Mouse (Mus musculus): ENCODE measurements around the gene Map1b. TPM values are rescaled to one million over a fixed set of nuclear protein-coding genes. Genes with fewer than 3 reads are reported as not detected.

Map1b gene
- total and polyA plus RNA-seq, 2 experiments from 2014 or later = 781 to 2,082 TPM

GRCm38 (mm10) chr13:99386341-99386740 is 130.0 kb downstream of the Map1b start:
- Histone ChIP-seq H3K4me3 (ENCODE audit: low read depth, low read length) (no peak overlapping the region), H3K4me1 (ENCODE audit: insufficient read depth) (no peaks in the 10 kb centered on the region), H3K36me3 (ENCODE audit: insufficient read depth) (peaks cover 1% of the 10 kb centered on the region; the same call in 1 of the 2 replicates), H3K9me3 (ENCODE audit: low read length) (no peaks in the 10 kb centered on the region), H3K9ac (no peak overlapping the region), H3K27me3 (ENCODE audit: insufficient read depth, low read length) (no peaks in the 10 kb centered on the region), H3K27ac (ENCODE audit: low read depth, low read length) (no peak overlapping the region), H3K4me2 (ENCODE audit: low read depth) (no peak overlapping the region)
- no peak for ATAC-seq
- WGBS = 77% methylated on average over 7 of the region's 7 CpGs
- no peak for TF ChIP-seq CTCF (IDR thresholded peaks at IDR 0.05; ENCODE audit: low read depth)
- DNase-seq = no peak

- WGBS = 76% methylated on average over 6 of the region's 6 CpGs
- Histone ChIP-seq H3K36me3 (ENCODE audit: insufficient read depth) (peaks cover 2% of the 10 kb centered on the region; the same call in 1 of the 2 replicates), H3K27ac (ENCODE audit: low read depth, low read length) (no peak overlapping the region), H3K27me3 (ENCODE audit: insufficient read depth, low read length) (no peaks in the 10 kb centered on the region), H3K4me1 (ENCODE audit: insufficient read depth) (no peaks in the 10 kb centered on the region), H3K4me2 (ENCODE audit: low read depth) (no peak overlapping the region), H3K4me3 (ENCODE audit: low read depth, low read length) (no peak overlapping the region), H3K9me3 (ENCODE audit: low read length) (no peaks in the 10 kb centered on the region), H3K9ac (no peak overlapping the region)
- DNase-seq = no peak
- no peak; the same call in 1 of the 2 replicates for ATAC-seq
- no peak for TF ChIP-seq CTCF (IDR thresholded peaks at IDR 0.05; ENCODE audit: low read depth)
These were observed 130.4 kb downstream of the Map1b start for GRCm38 (mm10) chr13:99385911-99386310.

- no peak for DNase-seq
- no peak overlapping the region for H3K4me2 ChIP-seq (ENCODE audit: low read depth)
- no peaks in the 10 kb centered on the region for H3K4me1 ChIP-seq (ENCODE audit: insufficient read depth)
- no peaks in the 10 kb centered on the region for H3K9me3 ChIP-seq (ENCODE audit: low read length)
- no peak for TF ChIP-seq CTCF (IDR thresholded peaks at IDR 0.05; ENCODE audit: low read depth)
- no peak overlapping the region for H3K4me3 ChIP-seq (ENCODE audit: low read depth, low read length)
- 44% methylated on average over 7 of the region's 7 CpGs for whole genome bisulfite sequencing
- no peak for ATAC-seq
- no peaks in the 10 kb centered on the region for H3K27me3 ChIP-seq (ENCODE audit: insufficient read depth, low read length)
- H3K27ac ChIP-seq (ENCODE audit: low read depth, low read length) = no peak overlapping the region
- H3K9ac ChIP-seq = no peak overlapping the region
- H3K36me3 ChIP-seq (ENCODE audit: insufficient read depth) = peaks cover 2% of the 10 kb centered on the region; the same call in 1 of the 2 replicates
These were observed 131.7 kb downstream of the Map1b start for GRCm38 (mm10) chr13:99384555-99385203.

DNA sequence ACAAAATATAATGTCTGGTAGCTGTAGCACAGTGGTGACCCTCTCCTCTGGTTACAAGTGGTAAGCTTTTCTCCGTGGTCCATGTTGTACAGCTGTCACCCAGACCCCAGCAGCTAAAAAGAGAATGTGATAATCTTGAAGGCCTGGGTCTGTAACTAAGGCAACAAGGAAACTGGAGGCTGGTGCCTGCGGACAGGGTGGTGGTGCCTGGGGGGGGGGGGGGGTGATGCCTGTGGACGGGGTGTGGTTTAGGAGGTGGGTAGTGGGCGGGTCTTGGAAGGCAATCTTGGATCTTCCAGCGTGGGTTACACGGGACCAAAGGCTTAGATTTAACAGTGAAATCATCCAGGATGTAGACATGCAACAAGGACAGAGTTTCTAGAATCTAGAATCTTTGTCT is 134.0 kb downstream of the Map1b start:
- Histone ChIP-seq H3K27ac (ENCODE audit: low read depth, low read length) (no peak overlapping the region), H3K4me3 (ENCODE audit: low read depth, low read length) (no peak overlapping the region), H3K27me3 (ENCODE audit: insufficient read depth, low read length) (no peaks in the 10 kb centered on the region), H3K9ac (no peak overlapping the region), H3K36me3 (ENCODE audit: insufficient read depth) (peaks cover 2% of the 10 kb centered on the region; the same call in 1 of the 2 replicates), H3K9me3 (ENCODE audit: low read length) (no peaks in the 10 kb centered on the region), H3K4me1 (ENCODE audit: insufficient read depth) (no peaks in the 10 kb centered on the region), H3K4me2 (ENCODE audit: low read depth) (no peak overlapping the region)
- DNase-seq = no peak
- 46% methylated on average over 6 of the region's 6 CpGs for WGBS
- TF ChIP-seq CTCF (IDR thresholded peaks at IDR 0.05; ENCODE audit: low read depth) = no peak
- ATAC-seq = no peak

- 0 out of 2 replicates have a peak, but pooled peaks cover 2% of the 10 kb centered on the region for H3K36me3 ChIP-seq (ENCODE audit: insufficient read depth)
- WGBS = 86% methylated on average over 1 of the region's 1 CpGs
- H3K9me3 ChIP-seq (ENCODE audit: low read length) = no peaks in the 10 kb centered on the region
- no peaks in the 10 kb centered on the region for H3K4me1 ChIP-seq (ENCODE audit: insufficient read depth)
- ATAC-seq (no peak), DNase-seq (no peak)
- no peak overlapping the region for H3K9ac ChIP-seq
- no peak overlapping the region for H3K4me2 ChIP-seq (ENCODE audit: low read depth)
- H3K4me3 ChIP-seq (ENCODE audit: low read depth, low read length) = no peak overlapping the region
- TF ChIP-seq CTCF (IDR thresholded peaks at IDR 0.05; ENCODE audit: low read depth) = no peak
- H3K27me3 ChIP-seq (ENCODE audit: insufficient read depth, low read length) = no peaks in the 10 kb centered on the region
- no peak overlapping the region for H3K27ac ChIP-seq (ENCODE audit: low read depth, low read length)
These were observed 138.1 kb downstream of the Map1b start for GRCm38 (mm10) chr13:99378223-99378622.

GRCm38 (mm10) chr13:99377055-99377454 is 139.3 kb downstream of the Map1b start:
- no peak overlapping the region for H3K4me3 ChIP-seq (ENCODE audit: low read depth, low read length)
- no peak for TF ChIP-seq CTCF (IDR thresholded peaks at IDR 0.05; ENCODE audit: low read depth)
- ATAC-seq = no peak

GRCm38 (mm10) chr13:99375550-99375949 is 140.8 kb downstream of the Map1b start:
- Histone ChIP-seq H3K27ac (ENCODE audit: low read depth, low read length) (no peak overlapping the region), H3K4me2 (ENCODE audit: low read depth) (no peak overlapping the region), H3K4me3 (ENCODE audit: low read depth, low read length) (no peak overlapping the region), H3K9ac (no peak overlapping the region), H3K9me3 (ENCODE audit: low read length) (no peaks in the 10 kb centered on the region), H3K4me1 (ENCODE audit: insufficient read depth) (no peaks in the 10 kb centered on the region), H3K36me3 (ENCODE audit: insufficient read depth) (no peaks in the 10 kb centered on the region), H3K27me3 (ENCODE audit: insufficient read depth, low read length) (no peaks in the 10 kb centered on the region)
- 34% methylated on average over 6 of the region's 6 CpGs for WGBS
- TF ChIP-seq CTCF (IDR thresholded peaks at IDR 0.05; ENCODE audit: low read depth) = peak; percentile 92
- ATAC-seq = peak; percentile 82
- peak; percentile 89 for DNase-seq

More at GRCm38 (mm10) chr13:99377055-99377454, 139.3 kb downstream of the Map1b start:
- Histone ChIP-seq H3K27ac (ENCODE audit: low read depth, low read length) (no peak overlapping the region), H3K9me3 (ENCODE audit: low read length) (no peaks in the 10 kb centered on the region), H3K36me3 (ENCODE audit: insufficient read depth) (0 out of 2 replicates have a peak, but pooled peaks cover 2% of the 10 kb centered on the region), H3K9ac (no peak overlapping the region), H3K4me1 (ENCODE audit: insufficient read depth) (no peaks in the 10 kb centered on the region), H3K4me2 (ENCODE audit: low read depth) (no peak overlapping the region), H3K27me3 (ENCODE audit: insufficient read depth, low read length) (no peaks in the 10 kb centered on the region)
- DNase-seq = no peak
- 84% methylated on average over 6 of the region's 6 CpGs for WGBS

Data from forebrain, postnatal 0 days (tissue).